Mouse (Mus musculus) hindbrain, embryonic 16.5 days (tissue): Measurements from ENCODE around the gene Map2k7. TPM values are rescaled to one million over a fixed set of nuclear protein-coding genes. Genes with fewer than 3 reads are reported as not detected.

ENCODE experiments used
- ATAC-seq: fragments of 200-750 bp; cut with Nextera tagmentation; 2 replicates; pipeline ENCODE4 v1.8.0; 2017; ENCODE audit warnings: moderate TSS enrichment, moderate library complexity
- H3K27ac ChIP-seq: fragments of 300-500 bp; sonication (generic); 2 replicates; pipeline ENCODE4 v1.5.1; 2014; ENCODE audit warnings: low read depth, mild to moderate bottlenecking, control low read depth, low read length, moderate library complexity
- H3K27me3 ChIP-seq: fragments of 300-500 bp; sonication (generic); replicated peaks from 2 replicates; pipeline ENCODE4 v1.6.1; 2014; ENCODE audit warnings: low read length; ENCODE audit not compliant: control insufficient read depth, insufficient read depth
- H3K36me3 ChIP-seq: fragments of 300-500 bp; sonication (generic); 2 replicates; pipeline ENCODE4 v1.6.1; 2014; ENCODE audit warnings: mild to moderate bottlenecking, low read length, moderate library complexity, mixed read lengths; ENCODE audit not compliant: control insufficient read depth, insufficient read depth
- H3K4me1 ChIP-seq: fragments of 300-500 bp; sonication (generic); 2 replicates; pipeline ENCODE4 v1.6.1; 2014; ENCODE audit warnings: low read depth, low read length; ENCODE audit not compliant: control insufficient read depth, insufficient read depth
- H3K4me2 ChIP-seq: fragments of 300-500 bp; sonication (generic); 2 replicates; pipeline ENCODE4 v1.6.1; 2014; ENCODE audit warnings: mild to moderate bottlenecking, low read length, control low read depth, moderate library complexity
- H3K4me3 ChIP-seq: fragments of 300-500 bp; sonication (generic); 2 replicates; pipeline ENCODE4 v1.5.1; 2014; ENCODE audit warnings: mild to moderate bottlenecking, low read length, control low read depth, moderate library complexity
- H3K9ac ChIP-seq: fragments of 300-500 bp; sonication (generic); 2 replicates; pipeline ENCODE4 v1.6.1; 2014; ENCODE audit warnings: low read depth, mild to moderate bottlenecking, control low read depth, low read length, moderate library complexity
- H3K9me3 ChIP-seq: fragments of 300-500 bp; sonication (generic); 2 replicates; pipeline ENCODE4 v1.6.1; 2014; ENCODE audit warnings: mild to moderate bottlenecking, low read length, moderate library complexity; ENCODE audit not compliant: control insufficient read depth
- WGBS: fragments of 180-500 bp; shearing (Covaris S2); extraction: QIAGEN DNeasy Blood & Tissue Kit; methylation state at CpG from one replicate; pipeline ENCODE4 v1.1.7; 2014; 5-methylcytosine and 5-hydroxymethylcytosine counted together
- polyA plus RNA-seq: library from polyadenylated mRNA; unstranded; fragments of >200 nt; fragmentation: Nextera tagmentation; extraction: Ambion mirVana; gene quantifications from 2 replicates; pipeline ENCODE4 v1.2.1, GENCODE M21; 2015

Gene Map2k7
- polyA plus RNA-seq, 1 experiment from 2014 or later, result 24.8 TPM

DNA sequence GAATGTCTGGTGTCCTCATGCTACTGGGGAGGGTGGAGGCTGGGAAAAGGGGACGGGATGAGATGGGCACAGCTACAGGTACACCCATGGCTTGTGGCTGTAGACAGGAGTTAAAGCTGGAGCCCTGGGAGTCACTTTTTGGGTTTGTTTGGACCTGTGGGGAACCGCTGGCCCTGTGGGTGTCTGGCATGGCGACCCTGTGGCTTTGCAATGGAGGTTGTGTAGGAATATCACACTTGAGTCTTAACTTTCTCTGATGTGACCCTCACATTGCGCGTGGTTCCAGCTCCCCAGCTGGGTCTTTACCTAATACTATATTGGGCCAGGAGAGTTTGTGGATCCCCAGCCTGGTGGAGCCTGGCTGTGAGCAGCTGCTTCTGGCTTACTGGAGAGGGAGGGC is 6.5 kb downstream of the Map2k7 start:
- H3K4me2 ChIP-seq, result no peak overlapping the region
- no peak overlapping the region for H3K9ac ChIP-seq
- 92% methylated on average over 5 of the region's 5 CpGs for WGBS
- no peaks in the 10 kb centered on the region for H3K27me3 ChIP-seq
- no peak for ATAC-seq
- H3K4me1 ChIP-seq, result peaks cover 13% of the 10 kb centered on the region
- no peaks in the 10 kb centered on the region for H3K9me3 ChIP-seq
- H3K27ac ChIP-seq, result no peak overlapping the region
- no peak overlapping the region for H3K4me3 ChIP-seq
- H3K36me3 ChIP-seq, result peaks cover 51% of the 10 kb centered on the region

DNA sequence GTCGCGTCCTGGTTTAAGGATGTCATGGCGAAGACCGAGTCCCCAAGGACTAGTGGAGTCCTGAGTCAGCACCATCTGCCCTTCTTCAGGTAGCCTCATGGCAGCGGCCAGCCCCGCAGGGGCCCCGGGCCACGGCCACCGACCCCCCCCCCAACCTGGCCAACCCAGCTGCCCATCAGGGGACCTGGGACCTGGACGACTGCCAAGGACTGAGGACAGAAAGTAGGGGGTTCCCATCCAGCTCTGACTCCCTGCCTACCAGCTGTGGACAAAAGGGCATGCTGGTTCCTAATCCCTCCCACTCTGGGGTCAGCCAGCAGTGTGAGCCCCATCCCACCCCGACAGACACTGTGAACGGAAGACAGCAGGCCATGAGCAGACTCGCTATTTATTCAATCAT is 7.2 kb downstream of the Map2k7 start:
- ATAC-seq, result no peak
- H3K27me3 ChIP-seq, result no peaks in the 10 kb centered on the region
- 82% methylated on average over 12 of the region's 13 CpGs for WGBS
- peaks cover 52% of the 10 kb centered on the region for H3K36me3 ChIP-seq
- no peaks in the 10 kb centered on the region for H3K9me3 ChIP-seq
- no peak overlapping the region for H3K4me2 ChIP-seq
- H3K27ac ChIP-seq, result no peak overlapping the region
- H3K4me3 ChIP-seq, result no peak overlapping the region
- no peak overlapping the region for H3K9ac ChIP-seq
- peaks cover 6% of the 10 kb centered on the region; the same call in 1 of the 2 replicates for H3K4me1 ChIP-seq

DNA sequence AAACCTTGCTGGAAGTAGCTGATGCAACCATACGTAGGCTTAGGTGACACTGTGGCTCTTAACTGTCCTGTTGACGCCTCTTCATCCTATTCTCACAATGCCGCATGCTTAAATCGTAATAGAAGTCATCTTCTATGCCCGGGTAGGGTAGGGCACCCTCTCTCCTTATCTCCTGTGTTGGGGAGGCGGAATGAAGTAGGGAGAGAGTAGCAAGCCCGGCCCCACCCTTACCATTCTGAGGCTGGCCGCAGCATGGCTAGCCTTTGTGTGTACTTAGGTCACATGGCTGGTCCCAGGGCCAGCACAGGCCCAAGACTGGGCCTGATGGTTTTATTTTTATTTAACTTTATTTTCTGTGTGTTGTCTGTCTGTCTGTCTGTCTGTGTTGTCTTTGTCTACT is 8.7 kb downstream of the Map2k7 start:
- peaks cover under 1% of the 10 kb centered on the region for H3K4me1 ChIP-seq
- 94% methylated on average over 8 of the region's 8 CpGs for WGBS
- peaks cover 52% of the 10 kb centered on the region for H3K36me3 ChIP-seq

DNA sequence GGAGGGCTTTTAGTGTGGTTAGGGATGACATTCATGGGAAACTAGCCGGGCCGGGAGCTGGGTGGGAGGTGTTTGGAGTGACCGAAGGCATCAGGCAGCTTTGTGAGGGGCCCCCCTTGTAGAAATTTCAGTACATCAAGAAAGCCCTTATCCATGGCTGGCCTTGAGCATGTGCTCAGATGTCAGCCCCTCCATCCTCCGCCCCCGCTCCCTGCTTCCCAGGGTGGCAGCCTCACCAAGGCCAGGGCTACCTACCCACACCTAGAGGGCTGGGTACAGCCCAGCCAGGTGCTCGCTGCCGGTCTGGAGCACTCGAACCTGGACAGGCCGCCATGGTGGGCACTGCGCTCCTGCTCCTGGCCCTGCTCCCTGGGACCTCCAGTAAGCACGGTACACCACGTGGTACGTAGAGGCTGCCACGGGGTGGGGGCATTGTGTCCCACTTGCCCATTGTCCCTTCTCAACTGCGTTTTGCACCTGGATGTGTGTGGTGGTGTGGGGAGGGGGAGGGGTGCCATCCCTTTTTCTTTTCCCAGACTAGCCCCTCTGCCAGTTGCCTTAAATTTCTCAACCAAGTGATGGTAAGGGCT is 9.5 kb downstream of the Map2k7 start, which contains the start of gene Tgfbr3l:
Gene Tgfbr3l (plus strand): TSS at position 264 of the 590 bp plus-strand sequence.
- ATAC-seq, result no peak
- Histone ChIP-seq H3K36me3 (peaks cover 52% of the 10 kb centered on the region), H3K9me3 (no peaks in the 10 kb centered on the region), H3K4me2 (no peak within 1 kb of the TSS), H3K4me1 (peaks cover 4% of the 10 kb centered on the region), H3K9ac (no peak within 1 kb of the TSS; the same call in 1 of the 2 replicates), H3K4me3 (no peak within 1 kb of the TSS), H3K27ac (no peak within 1 kb of the TSS), H3K27me3 (no peaks in the 10 kb centered on the region)
- WGBS, result 75% methylated on average over 15 of the region's 15 CpGs

More for the DNA sequence above, 8.7 kb downstream of the Map2k7 start:
- H3K4me2 ChIP-seq, result no peak overlapping the region
- H3K9ac ChIP-seq, result no peak overlapping the region
- H3K4me3 ChIP-seq, result no peak overlapping the region
- H3K9me3 ChIP-seq, result no peaks in the 10 kb centered on the region
- H3K27me3 ChIP-seq, result no peaks in the 10 kb centered on the region
- no peak overlapping the region for H3K27ac ChIP-seq
- no peak for ATAC-seq

DNA sequence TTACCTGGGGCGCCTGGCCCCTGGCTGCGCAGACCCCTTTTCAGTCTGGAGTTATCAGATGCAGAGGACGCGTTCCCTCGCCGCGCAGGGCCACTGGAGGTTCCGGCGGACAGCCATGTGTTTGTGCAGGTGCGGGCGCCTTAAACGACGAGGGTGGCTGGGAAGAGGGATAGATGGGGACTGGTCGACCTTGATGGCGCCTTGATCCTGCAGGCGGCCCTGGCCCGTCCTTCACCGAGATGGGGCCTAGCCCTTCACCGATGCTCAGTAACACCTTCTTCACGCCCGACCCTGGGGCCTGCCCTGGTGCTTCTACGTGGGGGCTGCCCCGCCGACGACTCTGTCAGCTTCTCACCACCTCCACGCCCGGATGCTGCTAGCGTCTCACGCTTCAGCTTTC is 10.7 kb downstream of the Map2k7 start:
- no peak overlapping the region for H3K4me2 ChIP-seq
- no peak for ATAC-seq
- no peaks in the 10 kb centered on the region for H3K9me3 ChIP-seq
- H3K27me3 ChIP-seq, result no peaks in the 10 kb centered on the region
- 19% methylated on average over 29 of the region's 29 CpGs for WGBS
- H3K36me3 ChIP-seq, result peaks cover 42% of the 10 kb centered on the region
- H3K4me1 ChIP-seq, result peaks cover 11% of the 10 kb centered on the region
- no peak overlapping the region for H3K27ac ChIP-seq
- H3K4me3 ChIP-seq, result no peak overlapping the region
- no peak overlapping the region for H3K9ac ChIP-seq

DNA sequence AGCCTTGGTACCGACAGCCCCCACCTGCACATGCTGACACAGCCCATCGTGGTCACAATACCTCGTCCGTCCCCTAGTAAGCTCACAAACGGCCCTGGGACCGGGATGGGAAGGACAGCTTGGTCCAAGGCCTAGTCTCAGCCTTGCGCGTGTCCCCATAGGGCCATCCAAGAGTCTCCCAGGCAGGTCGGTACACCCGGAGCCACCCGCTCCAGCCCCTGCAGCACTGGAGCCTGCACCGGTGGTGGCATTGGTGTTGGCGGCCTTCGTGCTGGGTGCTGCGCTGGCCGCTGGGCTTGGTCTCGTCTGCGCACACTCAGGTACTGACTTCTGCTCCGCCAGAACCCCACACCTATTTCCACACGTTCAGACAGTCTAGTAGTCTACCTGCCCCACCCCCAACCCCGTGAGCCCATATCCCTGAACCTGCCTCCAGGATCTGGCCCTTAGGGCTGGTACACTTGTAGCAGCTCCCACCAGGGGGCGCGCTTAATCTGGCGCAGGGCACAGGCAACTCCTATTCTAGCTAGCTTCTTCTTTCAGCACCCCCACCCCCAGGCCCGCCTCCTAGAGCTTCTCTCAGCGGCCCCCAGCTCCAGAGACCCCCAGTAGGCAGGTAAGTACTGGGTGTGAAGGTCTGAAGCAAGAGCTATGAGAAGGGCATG is 11.9 kb downstream of the Map2k7 start:
- WGBS, result 34% methylated on average over 26 of the region's 26 CpGs
- peaks cover 38% of the 10 kb centered on the region for H3K36me3 ChIP-seq
- no peak overlapping the region for H3K4me3 ChIP-seq
- H3K27ac ChIP-seq, result no peak overlapping the region
- H3K9ac ChIP-seq, result no peak overlapping the region
- H3K27me3 ChIP-seq, result no peaks in the 10 kb centered on the region
- H3K4me1 ChIP-seq, result peaks cover 14% of the 10 kb centered on the region
- no peak for ATAC-seq
- no peaks in the 10 kb centered on the region for H3K9me3 ChIP-seq
- no peak overlapping the region for H3K4me2 ChIP-seq

DNA sequence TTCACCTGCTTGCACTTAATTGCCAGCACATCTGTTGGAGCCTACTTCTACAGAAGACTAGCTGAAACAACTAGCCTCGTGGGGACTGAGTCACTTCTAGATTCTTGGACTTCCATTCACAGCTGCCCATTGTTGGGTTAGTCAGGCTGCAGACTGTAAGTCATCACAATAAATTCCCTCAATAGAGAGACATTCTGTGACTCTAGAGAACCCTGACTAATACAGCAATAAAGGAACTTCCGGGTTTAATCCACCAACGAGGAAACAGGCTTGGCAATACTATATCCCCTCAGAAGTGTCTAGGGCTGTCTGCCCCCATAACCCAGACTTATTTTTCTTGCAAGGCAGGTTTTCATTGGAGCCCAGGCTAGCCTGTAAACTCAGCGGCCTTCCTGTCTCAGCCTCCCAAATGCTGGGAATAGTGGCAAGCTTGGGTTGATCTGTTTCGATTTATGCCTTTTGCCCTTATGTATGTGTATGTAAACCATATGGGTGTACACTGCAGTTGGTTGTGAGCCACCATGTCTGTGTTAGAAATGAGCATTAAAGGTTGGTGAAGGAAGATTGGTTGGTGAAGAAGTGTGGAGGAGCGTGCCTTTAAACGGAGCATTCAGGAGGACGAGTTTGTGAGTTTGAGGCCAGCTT is 13.7 kb downstream of the Map2k7 start:
- Histone ChIP-seq H3K4me1 (peaks cover 23% of the 10 kb centered on the region), H3K36me3 (peaks cover 32% of the 10 kb centered on the region), H3K9ac (peak overlapping the region; percentile 98), H3K27ac (peak overlapping the region; percentile 97), H3K9me3 (no peaks in the 10 kb centered on the region), H3K4me3 (peak overlapping the region; percentile 98), H3K4me2 (peak overlapping the region; percentile 59), H3K27me3 (no peaks in the 10 kb centered on the region)
- ATAC-seq, result no peak
- WGBS, result 47% methylated on average over 8 of the region's 8 CpGs

DNA sequence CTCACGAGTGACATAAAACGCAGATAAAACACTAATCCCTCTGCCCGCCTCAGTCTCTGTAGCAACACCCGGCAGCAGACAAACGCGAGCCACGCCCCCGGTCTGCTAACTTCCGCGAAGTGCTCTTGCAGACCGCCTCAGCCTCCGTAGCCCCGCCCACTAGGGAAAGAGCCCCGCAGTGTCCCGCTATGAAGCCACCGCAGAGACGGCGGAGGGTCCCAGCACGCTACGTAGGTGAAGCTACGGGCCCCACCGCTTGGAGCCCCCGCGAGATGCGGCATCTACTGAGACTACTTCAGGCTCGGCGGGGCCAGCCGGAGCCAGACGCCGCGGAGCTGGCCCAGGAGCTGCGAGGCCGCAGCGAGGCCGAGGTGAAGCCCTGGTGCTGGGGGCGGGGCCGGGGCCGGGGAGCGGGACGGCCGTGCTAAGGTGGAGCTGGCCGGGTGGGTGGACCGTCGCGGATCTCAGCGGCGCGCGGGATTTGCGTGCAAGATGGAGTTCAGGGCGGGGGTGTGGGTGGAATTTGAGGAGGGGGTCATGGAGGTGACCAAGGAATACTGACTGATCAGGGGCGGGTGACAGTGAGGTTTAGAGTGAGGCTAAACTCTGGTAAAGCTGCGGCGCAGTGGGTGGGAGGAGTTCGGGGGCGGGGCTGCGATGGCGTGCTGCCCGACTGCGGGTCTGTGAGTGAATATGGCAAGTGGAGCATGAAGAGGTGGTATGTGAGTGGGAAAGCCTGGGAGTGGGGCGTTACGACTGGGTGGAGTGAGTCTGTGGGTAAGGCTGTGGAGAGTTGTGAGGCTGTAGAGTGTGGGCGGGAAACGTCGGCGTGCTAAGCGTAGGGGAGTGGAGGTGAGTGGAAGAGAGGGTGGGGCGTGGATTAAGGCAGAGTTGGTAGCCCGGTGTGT is 14.6 kb downstream of the Map2k7 start, which contains the start of gene Snapc2:
Gene Snapc2 (plus strand): TSS at position 147 of the 908 bp plus-strand sequence.
- Histone ChIP-seq H3K27me3 (no peaks in the 10 kb centered on the region), H3K4me3 (peak within 1 kb of the TSS; percentile 98), H3K4me1 (peaks cover 31% of the 10 kb centered on the region), H3K4me2 (peak within 1 kb of the TSS; percentile 59), H3K9ac (peak within 1 kb of the TSS; percentile 98), H3K36me3 (peaks cover 27% of the 10 kb centered on the region), H3K27ac (peak within 1 kb of the TSS; percentile 97), H3K9me3 (no peaks in the 10 kb centered on the region)
- WGBS, result under 1% methylated on average over 69 of the region's 69 CpGs
- peak; percentile 88 for ATAC-seq
